Comparison of ENCODE assay signal across 10 mouse cellular contexts in genomic region chr9:41328959-41329358, GRCm38 (mm10).
DNase-seq lines count a peak whose midpoint lies in the region; ATAC-seq and TF ChIP-seq lines count a peak whose summit lies in the region.
"Had no signal": no experiment of that assay in that cellular context is flagged by ENCODE, and none has a peak within 500 bp of the region (broad histone marks: within the 10 kb centered on the region; RNA-seq: fewer than 3 reads in every experiment).

No protein-coding gene starts in this region.

- H3K4me3 ChIP-seq in kidney, postnatal 0 days (replicated peaks; ENCODE audit: low read depth, low read length) = no peak overlapping the region
- peak overlapping the region; percentile 4; the same call in 1 of the 2 replicates for H3K4me3 ChIP-seq in forebrain, embryonic 12.5 days (replicated peaks)
- no peak overlapping the region for H3K4me3 ChIP-seq in limb, embryonic 11.5 days (ENCODE audit: low read depth, low read length)
- no peak overlapping the region for H3K4me3 ChIP-seq in olfactory bulb, adult 2 months (ENCODE audit: insufficient read depth, low read depth, low read length)

- H3K9me3 ChIP-seq in kidney, postnatal 0 days (replicated peaks; ENCODE audit: low read length) = no peaks in the 10 kb centered on the region
- H3K9me3 ChIP-seq in forebrain, embryonic 12.5 days = no peaks in the 10 kb centered on the region
- no peaks in the 10 kb centered on the region for H3K9me3 ChIP-seq in limb, embryonic 11.5 days (ENCODE audit: control insufficient read depth, low read length)

- ATAC-seq in kidney, postnatal 0 days (replicated peaks; ENCODE audit: low FRiP score, low read depth) = no peak
- ATAC-seq in forebrain, embryonic 12.5 days (ENCODE audit: low FRiP score) = no peak
- ATAC-seq in limb, embryonic 11.5 days (ENCODE audit: insufficient number of reproducible peaks, low FRiP score, low TSS enrichment, low read depth) = no peak
- ATAC-seq: lung, postnatal 0 days had no signal

- H3K4me1 ChIP-seq in kidney, postnatal 0 days (replicated peaks; ENCODE audit: insufficient read depth, low read length) = 0 out of 2 replicates have a peak, but pooled peaks cover 5% of the 10 kb centered on the region
- H3K4me1 ChIP-seq in forebrain, embryonic 12.5 days = peaks cover 39% of the 10 kb centered on the region
- peaks cover 11% of the 10 kb centered on the region for H3K4me1 ChIP-seq in limb, embryonic 11.5 days (ENCODE audit: control insufficient read depth, insufficient read depth, low read length)
- H3K4me1 ChIP-seq in olfactory bulb, adult 2 months (ENCODE audit: control insufficient read depth, insufficient read depth, low read length) = 0 out of 2 replicates have a peak, but pooled peaks cover 3% of the 10 kb centered on the region

- no peak overlapping the region for H3K27ac ChIP-seq in kidney, postnatal 0 days
- H3K27ac ChIP-seq in forebrain, embryonic 12.5 days = peak overlapping the region; percentile 27
- H3K27ac ChIP-seq in limb, embryonic 11.5 days (replicated peaks; ENCODE audit: low read depth, low read length) = no peak overlapping the region; the same call in 1 of the 2 replicates
- 0 out of 2 replicates have a peak overlapping the region, but pooled peaks have one; percentile 20 for H3K27ac ChIP-seq in olfactory bulb, adult 2 months (ENCODE audit: insufficient read depth, low read depth, low read length)

- no peak overlapping the region for H3K9ac ChIP-seq in kidney, postnatal 0 days (ENCODE audit: low read depth, low read length)
- H3K9ac ChIP-seq in forebrain, embryonic 12.5 days = no peak overlapping the region
- no peak overlapping the region for H3K9ac ChIP-seq in limb, embryonic 11.5 days (ENCODE audit: low read length)

- H3K27me3 ChIP-seq in kidney, postnatal 0 days (ENCODE audit: insufficient read depth, low read length) = no peaks in the 10 kb centered on the region
- no peaks in the 10 kb centered on the region for H3K27me3 ChIP-seq in forebrain, embryonic 12.5 days
- H3K27me3 ChIP-seq in limb, embryonic 11.5 days (ENCODE audit: control insufficient read depth, insufficient read depth, low read length) = no peaks in the 10 kb centered on the region

- DNase-seq in kidney, postnatal 0 days (ENCODE audit: low spot score) = no peak
- DNase-seq in kidney, postnatal 25 days = no peak
- no peak for DNase-seq in limb, embryonic 11.5 days (ENCODE audit: low spot score)
- no peak for DNase-seq in spleen, postnatal 10 days (ENCODE audit: low spot score in 2 of 2)
- DNase-seq in thymus, postnatal 25 days = no peak
- DNase-seq: heart, postnatal 4 days; layer of hippocampus, postnatal 36 days had no signal

- no peaks in the 10 kb centered on the region for H3K36me3 ChIP-seq in kidney, postnatal 0 days (ENCODE audit: insufficient read depth, low read length)
- H3K36me3 ChIP-seq in forebrain, embryonic 12.5 days (replicated peaks) = no peaks in the 10 kb centered on the region
- no peaks in the 10 kb centered on the region for H3K36me3 ChIP-seq in limb, embryonic 11.5 days (ENCODE audit: control insufficient read depth, insufficient read depth, low read length)

- 0 out of 2 replicates have a peak overlapping the region, but pooled peaks have one; percentile 14 for H3K4me2 ChIP-seq in kidney, postnatal 0 days (ENCODE audit: low read length)
- peak overlapping the region; percentile 28 for H3K4me2 ChIP-seq in forebrain, embryonic 12.5 days
- H3K4me2 ChIP-seq in limb, embryonic 11.5 days (ENCODE audit: low read depth, severe bottlenecking) = peak overlapping the region; percentile 21; the same call in 1 of the 2 replicates

- no peak for TF ChIP-seq CTCF in kidney, postnatal 0 days (IDR thresholded peaks at IDR 0.05; ENCODE audit: low read depth)
- no peak for TF ChIP-seq CTCF in olfactory bulb, adult 2 months (IDR thresholded peaks at IDR 0.05; ENCODE audit: insufficient read depth, low read depth, low read length)

- 97% methylated on average over 1 of the region's 1 CpGs for WGBS in kidney, postnatal 0 days
- WGBS in forebrain, embryonic 12.5 days = 100% methylated on average over 1 of the region's 1 CpGs
- WGBS in limb, embryonic 11.5 days = 98% methylated on average over 1 of the region's 1 CpGs
- WGBS in olfactory bulb, adult 2 months = 93% methylated on average over 1 of the region's 1 CpGs

- TF ChIP-seq POLR2A in olfactory bulb, adult 2 months (IDR thresholded peaks at IDR 0.05; ENCODE audit: insufficient read depth, low read depth, low read length) = no peak

Comparison
In these comparisons a context has a peak if more than half of its experiments do, and no peak if none do; other contexts are left out.
1. H3K27ac ChIP-seq: peak in forebrain, embryonic 12.5 days (single experiment) and olfactory bulb, adult 2 months (single experiment); none in kidney, postnatal 0 days (single experiment) and limb, embryonic 11.5 days (single experiment).
2. Peak in every context shown above with its lines, with median percentiles within 50 percentile points of each other: H3K4me2 ChIP-seq.